Mouse (Mus musculus) heart, postnatal 0 days (tissue): ENCODE results near the gene Tgfbr3. TPM values are rescaled to one million over a fixed set of nuclear protein-coding genes. Genes with fewer than 3 reads are reported as not detected.

Experiments used
- ATAC-seq: fragments of 200-750 bp; cut with Nextera tagmentation; 2 replicates; pipeline ENCODE4 v1.8.0; 2017; ENCODE audit warnings: low read depth, moderate number of reproducible peaks, moderate library complexity; ENCODE audit not compliant: insufficient read depth
- DNase-seq: peaks from one replicate; pipeline ENCODE4 v3.0.0-alpha.2; 2016; ENCODE audit warnings: low spot score
- H3K27ac ChIP-seq: fragments of 300-500 bp; sonication (generic); 2 replicates; pipeline ENCODE4 v1.5.1; 2014; ENCODE audit warnings: low read depth, mild to moderate bottlenecking
- H3K27me3 ChIP-seq: fragments of 300-500 bp; sonication (generic); 2 replicates; pipeline ENCODE4 v1.6.1; 2014; ENCODE audit warnings: low read length, mixed read lengths; ENCODE audit not compliant: control insufficient read depth, insufficient read depth
- H3K36me3 ChIP-seq: fragments of 300-500 bp; sonication (generic); replicated peaks from 2 replicates; pipeline ENCODE4 v1.6.1; 2014; ENCODE audit warnings: low read length, mixed read lengths; ENCODE audit not compliant: control insufficient read depth, insufficient read depth
- H3K4me1 ChIP-seq: fragments of 300-500 bp; sonication (generic); 2 replicates; pipeline ENCODE4 v1.6.1; 2014; ENCODE audit warnings: antibody characterized with exemption; ENCODE audit not compliant: control insufficient read depth, insufficient read depth
- H3K4me2 ChIP-seq: fragments of 300-500 bp; sonication (generic); 2 replicates; pipeline ENCODE4 v1.6.1; 2014; ENCODE audit warnings: low read depth, mild to moderate bottlenecking, low read length, moderate library complexity
- H3K4me3 ChIP-seq: fragments of 300-500 bp; sonication (generic); 2 replicates; pipeline ENCODE4 v1.5.1; 2014; ENCODE audit warnings: low read depth, low read length
- H3K9ac ChIP-seq: fragments of 300-500 bp; sonication (generic); replicated peaks from 2 replicates; pipeline ENCODE4 v1.6.1; 2014; ENCODE audit warnings: low read depth, low read length, mixed read lengths
- H3K9me3 ChIP-seq: fragments of 300-500 bp; sonication (generic); replicated peaks from 2 replicates; pipeline ENCODE4 v1.6.1; 2016; ENCODE audit warnings: low read length; ENCODE audit not compliant: control insufficient read depth
- CTCF ChIP-seq: IDR thresholded peaks from 2 replicates; pipeline ENCODE4 v1.5.1; 2016; ENCODE audit warnings: antibody characterized with exemption, control low read depth, low read depth
- EP300 ChIP-seq: IDR thresholded peaks from 2 replicates; pipeline ENCODE4 v1.6.1; 2016; ENCODE audit warnings: antibody characterized with exemption, low read depth
- WGBS: fragments of 180-500 bp; shearing (Covaris S2); extraction: QIAGEN DNeasy Blood & Tissue Kit; methylation state at CpG from one replicate; pipeline ENCODE4 v1.1.7; 2014; 5-methylcytosine and 5-hydroxymethylcytosine counted together
- polyA plus RNA-seq: library from polyadenylated mRNA; unstranded; fragments of >200 nt; fragmentation: Nextera tagmentation; extraction: Ambion mirVana; gene quantifications from 2 replicates; pipeline ENCODE4 v1.2.1, GENCODE M21; 2015
- total RNA-seq: library from RNA; depleted of rRNA; stranded (reverse); fragments of >200 nt; gene quantifications from 2 replicates; pipeline ENCODE4 v1.2.3, GENCODE M21; 2014; ENCODE audit warnings: low replicate concordance

The Tgfbr3 gene
- total and polyA plus RNA-seq, 2 experiments from 2014 or later, result 11.8 to 60.6 TPM

- Histone ChIP-seq H3K27me3 (no peaks in the 10 kb centered on the region), H3K4me3 (no peak overlapping the region), H3K36me3 (peaks cover 35% of the 10 kb centered on the region), H3K4me1 (peaks cover 19% of the 10 kb centered on the region), H3K9ac (no peak overlapping the region), H3K9me3 (no peaks in the 10 kb centered on the region), H3K4me2 (no peak overlapping the region), H3K27ac (peak overlapping the region; percentile 68)
- DNase-seq, result no peak
- TF ChIP-seq EP300, result no peak
- TF ChIP-seq CTCF, result no peak
- ATAC-seq, result peak; percentile 35
- WGBS, result 23% methylated on average over 7 of the region's 7 CpGs
Observed at GRCm38 (mm10) chr5:107110880-107111520, 178.4 kb downstream of the Tgfbr3 start.

GRCm38 (mm10) chr5:107110089-107110879 lies 179.1 kb downstream of the Tgfbr3 start:
- Histone ChIP-seq H3K4me3 (no peak overlapping the region), H3K27ac (peak overlapping the region; percentile 68), H3K27me3 (no peaks in the 10 kb centered on the region), H3K4me1 (peaks cover 19% of the 10 kb centered on the region), H3K9ac (no peak overlapping the region), H3K9me3 (no peaks in the 10 kb centered on the region), H3K4me2 (no peak overlapping the region), H3K36me3 (peaks cover 29% of the 10 kb centered on the region)
- 59% methylated on average over 13 of the region's 13 CpGs for WGBS
- no peak for TF ChIP-seq CTCF
- ATAC-seq (no peak; the same call in 1 of the 2 replicates), DNase-seq (no peak)

- no peak overlapping the region for H3K27ac ChIP-seq
- no peak for ATAC-seq
- no peak overlapping the region for H3K9ac ChIP-seq
- H3K4me2 ChIP-seq, result no peak overlapping the region
- peaks cover 26% of the 10 kb centered on the region for H3K36me3 ChIP-seq
- no peak for DNase-seq
- peaks cover 19% of the 10 kb centered on the region for H3K4me1 ChIP-seq
- no peaks in the 10 kb centered on the region for H3K9me3 ChIP-seq
- H3K4me3 ChIP-seq, result no peak overlapping the region
- H3K27me3 ChIP-seq, result no peaks in the 10 kb centered on the region
- 93% methylated on average over 15 of the region's 15 CpGs for WGBS
- TF ChIP-seq CTCF, result no peak
- TF ChIP-seq EP300, result no peak
Observed at GRCm38 (mm10) chr5:107109416-107109815, 180.0 kb downstream of the Tgfbr3 start.

DNA sequence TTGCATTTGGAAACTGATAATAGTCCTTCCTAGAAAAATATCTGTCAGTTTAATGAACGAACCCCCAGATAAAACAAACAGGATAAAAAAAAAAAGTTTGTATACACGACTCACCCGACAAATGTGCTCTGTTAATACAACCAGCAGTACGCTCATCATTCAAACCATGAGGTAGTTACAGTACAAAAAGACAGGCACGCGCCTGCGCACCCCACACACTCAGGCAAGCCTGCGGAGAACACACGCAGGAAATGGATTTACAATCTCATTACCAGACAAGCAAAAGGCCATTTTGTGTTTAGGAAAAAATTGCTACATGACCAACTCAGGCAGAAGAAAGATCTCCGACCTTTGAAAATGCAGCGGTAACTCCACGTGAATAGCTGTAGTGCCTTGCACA lies 182.6 kb downstream of the Tgfbr3 start:
- no peak for ATAC-seq
- Histone ChIP-seq H3K36me3 (peaks cover 26% of the 10 kb centered on the region), H3K4me1 (peaks cover 17% of the 10 kb centered on the region), H3K9ac (no peak overlapping the region), H3K4me3 (no peak overlapping the region), H3K4me2 (no peak overlapping the region), H3K27me3 (no peaks in the 10 kb centered on the region), H3K27ac (no peak overlapping the region), H3K9me3 (no peaks in the 10 kb centered on the region)
- TF ChIP-seq EP300 (no peak), CTCF (no peak)
- no peak for DNase-seq
- whole genome bisulfite sequencing, result 78% methylated on average over 12 of the region's 12 CpGs

DNA sequence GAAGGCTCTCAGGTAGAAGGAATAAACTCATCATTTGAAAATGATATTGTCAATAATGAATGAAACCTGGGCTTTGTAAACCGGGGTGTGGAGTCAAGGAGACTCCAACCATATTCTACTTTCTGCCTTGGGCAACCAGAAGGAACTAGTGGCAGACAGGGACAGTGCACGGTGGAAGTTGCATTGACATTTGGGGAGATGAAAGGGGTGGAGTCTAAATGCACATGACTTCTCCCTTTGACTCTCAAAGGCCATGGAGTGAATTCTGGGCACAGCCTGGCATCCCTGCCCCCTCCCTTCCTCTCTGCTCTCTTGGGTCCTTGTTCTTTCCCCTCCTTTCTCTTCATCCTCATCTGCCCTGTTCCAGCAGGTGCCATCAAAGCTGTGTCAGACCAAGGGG lies 183.3 kb downstream of the Tgfbr3 start:
- no peaks in the 10 kb centered on the region for H3K9me3 ChIP-seq
- no peak overlapping the region for H3K4me2 ChIP-seq
- TF ChIP-seq EP300, result no peak
- TF ChIP-seq CTCF, result no peak
- H3K4me1 ChIP-seq, result peaks cover 13% of the 10 kb centered on the region
- peaks cover 26% of the 10 kb centered on the region for H3K36me3 ChIP-seq
- no peak overlapping the region for H3K27ac ChIP-seq
- 78% methylated on average over 2 of the region's 2 CpGs for WGBS
- no peaks in the 10 kb centered on the region for H3K27me3 ChIP-seq
- DNase-seq (no peak), ATAC-seq (no peak)
- no peak overlapping the region for H3K4me3 ChIP-seq
- H3K9ac ChIP-seq, result no peak overlapping the region
